Comparison of ENCODE assay signal across 9 mouse cellular contexts in genomic region chr15:96170986-96171769, GRCm38 (mm10).
DNase-seq lines count a peak whose midpoint lies in the region; ATAC-seq and TF ChIP-seq lines count a peak whose summit lies in the region.
"Had no signal": no experiment of that assay in that cellular context is flagged by ENCODE, and none has a peak within 500 bp of the region (broad histone marks: within the 10 kb centered on the region; RNA-seq: fewer than 3 reads in every experiment).

No protein-coding gene starts in this region.

- H3K9ac ChIP-seq in hindbrain, embryonic 16.5 days (ENCODE audit: low read depth, low read length) = peak overlapping the region; percentile 43; the same call in 1 of the 2 replicates
- H3K9ac ChIP-seq in limb, embryonic 14.5 days (ENCODE audit: low read depth, low read length, severe bottlenecking) = no peak overlapping the region
- no peak overlapping the region for H3K9ac ChIP-seq in neural tube, embryonic 15.5 days (replicated peaks)

- H3K36me3 ChIP-seq in hindbrain, embryonic 16.5 days (ENCODE audit: control insufficient read depth, insufficient read depth, low read length) = no peaks in the 10 kb centered on the region
- H3K36me3 ChIP-seq in limb, embryonic 14.5 days (ENCODE audit: control insufficient read depth, insufficient read depth, low read length) = no peaks in the 10 kb centered on the region
- H3K36me3 ChIP-seq in neural tube, embryonic 15.5 days = no peaks in the 10 kb centered on the region

- no peak for TF ChIP-seq POLR2A in limb, embryonic 14.5 days (IDR thresholded peaks at IDR 0.05; ENCODE audit: borderline replicate concordance, extremely low read depth, insufficient read depth, insufficient read length)

- DNase-seq in layer of hippocampus, adult 8-10 months (ENCODE audit: low spot score in 2 of 2) = peak; percentile 14 to 19
- DNase-seq in layer of hippocampus, postnatal 25 days (ENCODE audit: extremely low spot score in 1 of 2, low spot score in 1 of 2) = no peak
- DNase-seq in cerebellum, postnatal 25 days = peak; percentile 52 to 68
- peak; percentile 69 for DNase-seq in limb, embryonic 14.5 days (ENCODE audit: low spot score)
- DNase-seq in thymus, postnatal 10 days (ENCODE audit: low spot score in 2 of 2) = no peak
- no peak for DNase-seq in gastrocnemius, adult 18-20 months (ENCODE audit: low spot score)

- peak overlapping the region; percentile 23; the same call in 1 of the 2 replicates for H3K27ac ChIP-seq in hindbrain, embryonic 16.5 days (ENCODE audit: low read depth, low read length)
- no peak overlapping the region for H3K27ac ChIP-seq in limb, embryonic 14.5 days (replicated peaks; ENCODE audit: low read depth, low read length)
- H3K27ac ChIP-seq in neural tube, embryonic 15.5 days (replicated peaks) = no peak overlapping the region

- peak overlapping the region; percentile 38 for H3K4me3 ChIP-seq in hindbrain, embryonic 16.5 days (ENCODE audit: low read length)
- peak overlapping the region; percentile 29 for H3K4me3 ChIP-seq in limb, embryonic 14.5 days (replicated peaks; ENCODE audit: low read length)
- H3K4me3 ChIP-seq in neural tube, embryonic 15.5 days (replicated peaks) = peak overlapping the region; percentile 36

- ATAC-seq in hindbrain, embryonic 16.5 days = peak; percentile 77
- no peak for ATAC-seq in limb, embryonic 14.5 days (ENCODE audit: low FRiP score, low read depth)
- peak; percentile 74; the same call in 1 of the 2 replicates for ATAC-seq in neural tube, embryonic 15.5 days (ENCODE audit: low FRiP score)
- ATAC-seq: Patski had no signal

- H3K4me2 ChIP-seq in hindbrain, embryonic 16.5 days (ENCODE audit: low read length) = peak overlapping the region; percentile 58
- H3K4me2 ChIP-seq in limb, embryonic 14.5 days (replicated peaks; ENCODE audit: low read depth, low read length, severe bottlenecking) = peak overlapping the region; percentile 44
- H3K4me2 ChIP-seq in neural tube, embryonic 15.5 days = peak overlapping the region; percentile 56

- H3K4me1 ChIP-seq in hindbrain, embryonic 16.5 days (ENCODE audit: control insufficient read depth, insufficient read depth, low read depth, low read length) = peaks cover 8% of the 10 kb centered on the region
- peaks cover 14% of the 10 kb centered on the region for H3K4me1 ChIP-seq in limb, embryonic 14.5 days (ENCODE audit: control insufficient read depth, insufficient read depth, low read length)
- peaks cover 13% of the 10 kb centered on the region for H3K4me1 ChIP-seq in neural tube, embryonic 15.5 days

- H3K27me3 ChIP-seq in hindbrain, embryonic 16.5 days (replicated peaks; ENCODE audit: control insufficient read depth, insufficient read depth, low read length) = no peaks in the 10 kb centered on the region; the same call in 1 of the 2 replicates
- H3K27me3 ChIP-seq in limb, embryonic 14.5 days (ENCODE audit: control insufficient read depth, insufficient read depth, low read length) = peaks cover 4% of the 10 kb centered on the region; the same call in 1 of the 2 replicates
- H3K27me3 ChIP-seq in neural tube, embryonic 15.5 days (replicated peaks) = no peaks in the 10 kb centered on the region

- H3K9me3 ChIP-seq in hindbrain, embryonic 16.5 days (ENCODE audit: control insufficient read depth, low read length) = no peaks in the 10 kb centered on the region
- no peaks in the 10 kb centered on the region for H3K9me3 ChIP-seq in limb, embryonic 14.5 days (ENCODE audit: control insufficient read depth, low read length)
- no peaks in the 10 kb centered on the region for H3K9me3 ChIP-seq in neural tube, embryonic 15.5 days (replicated peaks)

- 12% methylated on average over 22 of the region's 22 CpGs for WGBS in hindbrain, embryonic 16.5 days
- WGBS in limb, embryonic 14.5 days = 9% methylated on average over 22 of the region's 22 CpGs
- WGBS in neural tube, embryonic 15.5 days = 14% methylated on average over 22 of the region's 22 CpGs

Comparison
In these comparisons a context has a peak if more than half of its experiments do, and no peak if none do; other contexts are left out.
1. DNase-seq: peak in layer of hippocampus, adult 8-10 months (2 of 2), cerebellum, postnatal 25 days (2 of 2) and limb, embryonic 14.5 days (single experiment); none in layer of hippocampus, postnatal 25 days (0 of 2), thymus, postnatal 10 days (0 of 2) and gastrocnemius, adult 18-20 months (single experiment).
2. Peak in every context shown above with its lines, with median percentiles within 50 percentile points of each other: H3K4me2 ChIP-seq and H3K4me3 ChIP-seq.